Mouse (Mus musculus): ENCODE measurements around the gene Cfap44. TPM values are rescaled to one million over a fixed set of nuclear protein-coding genes. Genes with fewer than 3 reads are reported as not detected.
"Not testable (repeated sequence)": the region's sequence is repeated elsewhere in the genome, so short reads cannot be mapped to it uniquely, and the experiment has no call there.

Cfap44 gene
- polyA plus RNA-seq, 1 experiment = 3.8 TPM

DNA sequence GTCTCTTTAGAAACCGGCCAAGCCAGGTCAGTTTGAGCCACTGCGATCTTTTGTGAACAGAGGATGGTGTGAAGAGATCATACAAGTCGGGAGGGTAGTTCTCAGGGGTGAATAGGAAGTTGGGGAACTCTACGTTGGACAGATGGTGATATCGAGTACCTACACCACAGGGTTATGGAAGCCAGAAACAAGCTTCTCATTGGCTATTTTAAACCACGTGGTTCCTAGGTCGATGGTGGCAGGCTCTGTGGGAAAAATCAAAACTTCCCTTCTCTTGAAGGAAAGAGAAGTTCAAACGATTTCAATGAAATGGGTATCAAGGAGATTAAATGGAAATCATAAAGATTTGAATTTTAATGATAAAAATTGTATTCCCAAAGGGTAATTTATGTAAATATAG, 27.1 kb downstream of the Cfap44 start:
- no peak overlapping the region for H3K27ac ChIP-seq (ENCODE audit: insufficient read depth, low read length)
- TF ChIP-seq POLR2A (IDR thresholded peaks at IDR 0.05; ENCODE audit: extremely low read depth, insufficient read depth, low read length) = no peak
- TF ChIP-seq CTCF (IDR thresholded peaks at IDR 0.05; ENCODE audit: extremely low read depth, insufficient read depth, low read length) = no peak

GRCm38 (mm10) chr16:44423499-44423898, 28.9 kb downstream of the Cfap44 start:
- TF ChIP-seq CTCF (IDR thresholded peaks at IDR 0.05; ENCODE audit: extremely low read depth, insufficient read depth, low read length) = no peak
- Histone ChIP-seq H3K4me3 (ENCODE audit: insufficient read depth, low read length) (no peak overlapping the region), H3K27ac (ENCODE audit: insufficient read depth, low read length) (no peak overlapping the region), H3K4me1 (ENCODE audit: control insufficient read depth, insufficient read depth, low read length) (peaks cover 4% of the 10 kb centered on the region)

More for the DNA sequence above, 27.1 kb downstream of the Cfap44 start:
- Histone ChIP-seq H3K4me3 (ENCODE audit: insufficient read depth, low read length) (no peak overlapping the region), H3K4me1 (ENCODE audit: control insufficient read depth, insufficient read depth, low read length) (peaks cover 4% of the 10 kb centered on the region)

DNA sequence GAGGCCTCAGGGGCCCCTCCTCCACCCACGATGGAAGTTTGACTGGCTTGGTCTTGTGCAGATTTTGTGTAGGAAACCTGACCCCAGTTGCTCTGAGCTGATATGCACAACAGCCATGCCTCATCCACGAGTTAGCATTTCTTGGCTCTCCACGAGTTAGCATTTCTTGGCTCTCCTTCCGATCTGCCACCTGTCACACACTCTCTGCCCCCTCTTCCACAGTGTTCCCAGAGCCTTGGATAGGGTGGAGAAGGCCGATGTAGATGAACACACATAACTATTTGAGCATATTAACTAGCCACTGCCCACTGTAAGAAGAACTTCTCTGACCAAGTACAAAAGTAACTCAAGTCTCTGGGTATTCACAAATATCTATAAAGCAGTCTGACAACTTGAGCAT, 33.9 kb downstream of the Cfap44 start:
- Histone ChIP-seq H3K4me3 (ENCODE audit: insufficient read depth, low read length) (no peak overlapping the region), H3K27ac (ENCODE audit: insufficient read depth, low read length) (no peak overlapping the region), H3K4me1 (ENCODE audit: control insufficient read depth, insufficient read depth, low read length) (peaks cover 2% of the 10 kb centered on the region)
- no peak for TF ChIP-seq POLR2A (IDR thresholded peaks at IDR 0.05; ENCODE audit: extremely low read depth, insufficient read depth, low read length)
- TF ChIP-seq CTCF (IDR thresholded peaks at IDR 0.05; ENCODE audit: extremely low read depth, insufficient read depth, low read length) = no peak

- no peak overlapping the region for H3K27ac ChIP-seq (ENCODE audit: insufficient read depth, low read length)
Measured at GRCm38 (mm10) chr16:44430021-44430420, 35.4 kb downstream of the Cfap44 start.

GRCm38 (mm10) chr16:44434931-44435330, 40.3 kb downstream of the Cfap44 start:
- H3K4me3 ChIP-seq (ENCODE audit: insufficient read depth, low read length) = no peak overlapping the region
- H3K4me1 ChIP-seq (ENCODE audit: control insufficient read depth, insufficient read depth, low read length) = no peaks in the 10 kb centered on the region
- H3K27ac ChIP-seq (ENCODE audit: insufficient read depth, low read length) = no peak overlapping the region
- no peak for TF ChIP-seq POLR2A (IDR thresholded peaks at IDR 0.05; ENCODE audit: extremely low read depth, insufficient read depth, low read length)

More at GRCm38 (mm10) chr16:44430021-44430420, 35.4 kb downstream of the Cfap44 start:
- no peak for TF ChIP-seq POLR2A (IDR thresholded peaks at IDR 0.05; ENCODE audit: extremely low read depth, insufficient read depth, low read length)
- TF ChIP-seq CTCF (IDR thresholded peaks at IDR 0.05; ENCODE audit: extremely low read depth, insufficient read depth, low read length) = no peak
- Histone ChIP-seq H3K4me1 (ENCODE audit: control insufficient read depth, insufficient read depth, low read length) (no peaks in the 10 kb centered on the region), H3K4me3 (ENCODE audit: insufficient read depth, low read length) (no peak overlapping the region)

DNA sequence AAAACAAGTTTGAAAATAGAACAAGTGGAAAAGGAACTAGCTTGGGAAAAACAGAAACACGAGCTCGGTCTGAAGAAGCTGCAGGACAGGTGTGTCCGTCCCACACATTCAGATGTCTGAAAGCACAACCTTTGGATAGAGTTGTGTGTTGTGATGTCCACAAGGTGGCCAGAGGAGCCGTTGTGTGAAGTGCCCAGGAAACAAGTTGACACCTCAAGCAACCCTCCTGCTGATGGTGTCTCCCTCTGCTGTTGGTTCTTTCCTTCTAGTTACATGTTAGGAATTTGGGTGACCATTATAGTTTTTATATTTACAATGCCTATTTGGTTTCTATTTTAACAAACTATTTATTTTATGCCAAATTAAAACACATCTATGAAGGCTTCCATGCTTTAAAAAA, 40.9 kb downstream of the Cfap44 start:
- Histone ChIP-seq H3K27ac (ENCODE audit: insufficient read depth, low read length) (no peak overlapping the region), H3K4me1 (ENCODE audit: control insufficient read depth, insufficient read depth, low read length) (no peaks in the 10 kb centered on the region), H3K4me3 (ENCODE audit: insufficient read depth, low read length) (no peak overlapping the region)
- TF ChIP-seq CTCF (IDR thresholded peaks at IDR 0.05; ENCODE audit: extremely low read depth, insufficient read depth, low read length) = no peak
- TF ChIP-seq POLR2A (IDR thresholded peaks at IDR 0.05; ENCODE audit: extremely low read depth, insufficient read depth, low read length) = no peak

- not testable (repeated sequence) for H3K27ac ChIP-seq (ENCODE audit: insufficient read depth, low read length); H3K4me1 ChIP-seq (ENCODE audit: control insufficient read depth, insufficient read depth, low read length); H3K4me3 ChIP-seq (ENCODE audit: insufficient read depth, low read length)
Measured at GRCm38 (mm10) chr16:44441913-44442312, 47.3 kb downstream of the Cfap44 start.

- H3K27ac ChIP-seq (ENCODE audit: insufficient read depth, low read length) = no peak overlapping the region
Measured at GRCm38 (mm10) chr16:44457858-44458257, 63.3 kb downstream of the Cfap44 start.

DNA sequence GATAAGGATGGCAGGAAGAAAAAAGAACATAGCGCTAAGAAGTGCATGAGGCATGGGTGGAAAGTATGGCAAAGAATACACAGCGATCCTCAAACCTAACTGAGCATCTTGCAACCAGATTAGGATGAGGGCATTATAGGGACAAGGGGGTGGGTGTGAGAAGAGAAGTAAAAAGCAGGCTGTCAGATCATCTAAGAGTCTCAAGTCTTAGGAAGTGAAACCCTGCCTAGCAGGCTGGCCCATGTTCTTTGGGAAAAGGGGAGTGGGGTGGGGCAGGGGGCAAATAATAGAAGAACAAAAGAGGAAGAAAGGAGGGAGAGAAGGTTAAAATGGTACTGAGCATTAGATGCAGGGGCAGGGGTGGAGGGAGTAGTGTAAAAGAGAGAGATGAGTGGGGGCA, 64.2 kb downstream of the Cfap44 start:
- TF ChIP-seq POLR2A (IDR thresholded peaks at IDR 0.05; ENCODE audit: extremely low read depth, insufficient read depth, low read length) (no peak), CTCF (IDR thresholded peaks at IDR 0.05; ENCODE audit: extremely low read depth, insufficient read depth, low read length) (no peak)
- H3K4me3 ChIP-seq (ENCODE audit: insufficient read depth, low read length) = no peak overlapping the region
- no peaks in the 10 kb centered on the region for H3K4me1 ChIP-seq (ENCODE audit: control insufficient read depth, insufficient read depth, low read length)
- H3K27ac ChIP-seq (ENCODE audit: insufficient read depth, low read length) = no peak overlapping the region

More at GRCm38 (mm10) chr16:44457858-44458257, 63.3 kb downstream of the Cfap44 start:
- Histone ChIP-seq H3K4me1 (ENCODE audit: control insufficient read depth, insufficient read depth, low read length) (no peaks in the 10 kb centered on the region), H3K4me3 (ENCODE audit: insufficient read depth, low read length) (no peak overlapping the region)
- TF ChIP-seq POLR2A (IDR thresholded peaks at IDR 0.05; ENCODE audit: extremely low read depth, insufficient read depth, low read length) = no peak
- no peak for TF ChIP-seq CTCF (IDR thresholded peaks at IDR 0.05; ENCODE audit: extremely low read depth, insufficient read depth, low read length)

DNA sequence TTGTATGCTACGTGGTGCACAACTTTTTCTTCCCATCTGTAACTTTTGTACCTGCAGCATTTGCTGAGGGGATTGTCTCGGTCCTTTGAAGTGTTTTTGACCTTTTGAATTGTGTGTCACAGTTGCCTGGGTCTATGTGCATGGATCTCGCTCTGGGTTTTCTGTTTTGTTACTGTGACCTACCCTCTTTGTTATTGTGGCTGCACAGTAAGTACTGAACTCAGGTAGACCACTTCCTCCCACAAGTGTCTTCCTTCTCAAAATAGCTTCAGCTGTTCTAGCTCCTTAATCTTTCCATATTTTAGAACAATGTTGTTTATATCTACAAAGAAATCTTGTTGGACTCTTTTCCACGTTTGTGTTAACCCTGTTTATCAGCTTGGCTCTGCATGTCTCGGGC, 66.3 kb downstream of the Cfap44 start:
- H3K4me1 ChIP-seq (ENCODE audit: control insufficient read depth, insufficient read depth, low read length) = no peaks in the 10 kb centered on the region
- no peak overlapping the region for H3K27ac ChIP-seq (ENCODE audit: insufficient read depth, low read length)
- no peak for TF ChIP-seq POLR2A (IDR thresholded peaks at IDR 0.05; ENCODE audit: extremely low read depth, insufficient read depth, low read length)
- TF ChIP-seq CTCF (IDR thresholded peaks at IDR 0.05; ENCODE audit: extremely low read depth, insufficient read depth, low read length) = no peak
- H3K4me3 ChIP-seq (ENCODE audit: insufficient read depth, low read length) = no peak overlapping the region

- Histone ChIP-seq H3K27ac (ENCODE audit: insufficient read depth, low read length) (no peak overlapping the region), H3K4me1 (ENCODE audit: control insufficient read depth, insufficient read depth, low read length) (no peaks in the 10 kb centered on the region), H3K4me3 (ENCODE audit: insufficient read depth, low read length) (no peak overlapping the region)
- TF ChIP-seq CTCF (IDR thresholded peaks at IDR 0.05; ENCODE audit: extremely low read depth, insufficient read depth, low read length) (no peak), POLR2A (IDR thresholded peaks at IDR 0.05; ENCODE audit: extremely low read depth, insufficient read depth, low read length) (no peak)
Measured at GRCm38 (mm10) chr16:44475281-44475680, 80.7 kb downstream of the Cfap44 start.
